Mouse (Mus musculus) retina, postnatal 7 days (tissue): ENCODE measurements at regions not wholly inside any gene's neighbourhood (a gene's known extent, or its start where the extent isn't known, plus 50 kb on each side); places are given as distances from the start of the nearest gene placed in this dataset.
"Not testable (repeated sequence)": the region's sequence is repeated elsewhere in the genome, so short reads cannot be mapped to it uniquely, and the experiment has no call there.

Experiments used
- DNase-seq: peaks from one replicate; pipeline ENCODE4 v3.0.0-alpha.2; 2012; ENCODE audit warnings: low read depth, low spot score

DNA sequence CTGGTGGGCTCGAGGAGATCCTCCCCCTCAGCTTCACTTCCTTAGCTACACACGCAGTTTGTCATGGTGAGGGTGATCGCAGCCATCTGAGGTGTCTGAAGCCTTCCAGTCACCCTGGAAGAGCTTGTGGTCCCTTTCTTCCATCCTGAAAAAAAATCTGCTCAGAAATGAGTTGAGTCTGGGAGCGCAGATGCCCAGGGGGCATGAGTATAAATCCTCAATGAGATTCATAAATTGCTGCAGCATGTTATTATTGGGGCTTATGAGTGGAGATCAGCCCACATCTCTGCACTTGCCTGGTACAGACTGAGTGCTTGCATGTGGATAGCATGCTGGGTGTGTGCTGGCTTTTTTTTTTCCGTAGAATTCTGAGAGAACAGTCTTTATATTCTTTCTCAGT is 247.6 kb downstream of the Enc1 start:
- DNase-seq: no peak

DNA sequence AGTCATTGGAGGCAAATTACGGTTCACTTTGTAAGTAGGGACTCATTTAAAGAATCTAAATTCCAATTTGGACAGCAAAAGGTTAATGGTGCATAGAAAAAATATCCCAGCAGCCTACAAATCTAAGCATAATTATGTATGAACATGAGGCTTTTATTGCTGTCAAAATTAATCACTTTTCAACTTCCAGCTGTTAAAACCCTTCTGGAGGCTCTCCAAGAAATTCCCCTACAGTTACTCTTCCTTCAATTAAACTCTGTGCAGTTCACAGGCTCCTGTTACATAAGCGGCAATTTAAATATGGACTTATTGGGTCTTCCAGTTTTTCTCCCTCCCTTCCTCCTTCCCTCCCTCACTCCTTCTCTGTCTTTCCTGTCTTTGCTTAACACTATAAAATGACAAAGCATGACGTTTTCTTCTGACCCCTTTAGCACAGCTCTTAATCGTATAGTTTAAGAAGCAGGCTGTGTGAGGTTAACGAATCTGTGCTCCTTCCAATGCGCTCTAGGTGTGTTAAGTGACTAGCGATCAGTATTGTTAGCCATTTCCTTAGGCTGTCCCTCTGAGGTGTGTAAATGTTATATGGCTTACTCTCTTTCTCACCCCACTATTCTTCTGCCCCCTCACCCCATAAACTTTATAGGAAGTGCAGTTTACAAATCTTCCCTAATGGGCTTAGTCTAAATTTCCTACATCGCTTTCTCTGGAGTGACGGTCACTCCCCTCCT is 247.0 kb downstream of the Enc1 start:
- no peak for DNase-seq

DNA sequence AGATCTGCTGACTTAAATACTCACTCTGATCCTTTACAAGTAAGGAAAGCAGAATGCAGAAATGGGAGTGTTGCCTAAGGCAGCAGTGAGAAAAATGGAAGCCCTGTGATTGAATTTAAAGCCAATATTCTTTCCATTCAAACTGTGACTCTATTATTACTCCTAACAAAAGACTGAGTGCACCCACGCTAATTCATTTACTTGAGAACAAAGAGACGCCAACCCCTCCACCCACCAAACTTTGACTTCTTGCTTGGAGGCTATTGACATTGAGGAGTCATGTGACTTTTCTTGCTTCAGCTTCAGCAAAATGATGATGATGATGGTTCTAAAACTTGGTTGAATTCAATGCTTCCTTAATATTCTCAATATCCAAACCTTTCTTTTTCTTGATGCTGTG is 245.6 kb downstream of the Enc1 start:
- no peak for DNase-seq

DNA sequence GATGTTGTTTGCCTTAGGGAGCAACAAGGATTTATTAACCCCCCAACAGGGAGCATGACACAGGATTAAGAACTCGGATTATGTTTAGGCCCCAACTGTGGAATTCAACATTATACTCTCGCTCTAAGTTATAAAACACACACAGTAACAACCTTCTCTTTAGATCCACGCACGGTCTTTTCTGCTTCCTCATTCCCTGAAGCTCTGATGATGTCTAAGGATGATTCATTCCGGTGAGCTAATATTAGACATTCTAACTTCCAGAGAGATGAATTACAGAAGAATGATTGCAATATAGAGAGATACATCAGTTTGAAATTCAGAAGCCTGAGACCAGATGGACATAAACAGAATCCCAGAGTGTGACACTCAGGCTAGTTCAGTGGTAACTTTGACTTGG is 245.0 kb downstream of the Enc1 start:
- no peak for DNase-seq

DNA sequence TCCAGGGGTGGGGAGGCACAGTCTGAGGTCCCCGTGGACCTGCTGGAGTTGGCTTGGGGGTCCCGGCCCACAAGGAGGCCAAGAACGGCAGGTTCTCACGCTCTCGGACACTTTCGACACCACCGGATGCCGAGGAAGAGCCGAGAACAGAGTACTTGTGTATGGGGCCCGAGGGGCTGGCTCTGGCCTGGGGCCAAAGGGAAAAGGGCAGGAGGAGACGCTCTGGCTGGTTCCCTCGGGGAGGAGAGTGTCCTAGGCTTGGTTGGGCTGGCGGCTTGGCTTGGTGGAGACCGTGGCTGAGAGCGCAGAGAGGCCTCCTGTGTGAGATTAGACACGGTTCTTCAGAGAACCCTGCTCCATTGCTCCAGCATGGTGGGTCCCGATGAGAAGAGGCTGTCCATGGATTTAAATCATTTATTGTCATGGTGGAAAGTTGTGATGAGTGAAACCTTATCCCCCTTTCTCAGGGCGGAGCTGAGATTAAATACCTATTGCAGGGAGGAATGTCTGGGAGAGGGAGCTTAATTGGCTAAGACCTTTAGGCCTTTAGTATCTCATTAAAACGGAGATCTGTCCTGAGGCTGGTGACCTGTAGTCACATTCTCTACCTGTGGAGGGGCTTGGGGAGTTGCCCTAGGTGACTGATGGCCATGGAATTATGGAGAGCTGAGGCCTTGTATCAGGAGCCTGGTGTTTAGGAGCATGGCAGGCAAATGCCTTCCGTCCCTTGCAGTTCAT is 244.1 kb downstream of the Enc1 start:
- DNase-seq: no peak

DNA sequence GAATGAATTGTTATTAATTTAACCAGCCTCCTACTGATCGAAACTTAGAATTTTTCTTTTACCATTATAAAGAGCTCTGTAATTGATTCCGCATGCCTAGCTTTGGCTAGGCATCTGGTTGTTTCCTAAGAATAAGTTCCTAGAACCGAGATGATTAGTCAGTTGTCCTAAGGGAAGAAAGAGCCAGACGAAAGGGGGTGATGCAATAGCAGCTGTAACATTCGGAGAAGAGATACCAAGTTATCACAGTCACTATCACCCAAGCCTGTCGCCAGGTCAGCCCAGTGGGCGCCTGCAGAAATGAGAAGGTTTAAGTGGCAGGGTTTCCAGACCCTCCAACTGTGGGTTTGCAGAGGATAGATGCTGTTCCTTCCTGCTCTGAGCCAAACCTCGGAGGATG is 242.8 kb downstream of the Enc1 start:
- no peak for DNase-seq

DNA sequence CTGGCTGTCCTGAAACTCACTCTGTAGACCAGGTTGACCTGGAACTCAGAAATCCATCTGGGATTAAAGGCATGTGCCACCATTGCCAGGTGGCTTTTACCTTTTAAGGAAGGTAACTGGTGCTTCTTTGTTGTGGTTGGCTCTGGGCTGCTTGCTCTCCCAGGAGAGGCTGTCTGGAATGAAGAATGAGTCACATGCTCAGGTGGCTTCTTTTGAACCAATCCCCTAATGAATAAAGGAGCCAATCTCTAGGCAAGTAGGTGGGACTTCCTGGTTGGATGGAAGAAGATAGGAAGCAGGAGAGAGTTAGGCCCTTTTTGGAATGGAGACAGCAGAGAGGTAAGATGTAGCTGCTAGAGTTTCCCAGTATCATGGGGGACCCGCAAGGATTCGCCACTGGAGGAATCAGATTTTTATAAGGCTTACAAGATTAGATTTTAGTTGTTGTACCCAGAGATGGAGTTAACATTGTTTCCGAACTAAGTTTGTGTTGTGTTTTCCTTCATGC is 241.6 kb downstream of the Enc1 start:
- DNase-seq: no peak

DNA sequence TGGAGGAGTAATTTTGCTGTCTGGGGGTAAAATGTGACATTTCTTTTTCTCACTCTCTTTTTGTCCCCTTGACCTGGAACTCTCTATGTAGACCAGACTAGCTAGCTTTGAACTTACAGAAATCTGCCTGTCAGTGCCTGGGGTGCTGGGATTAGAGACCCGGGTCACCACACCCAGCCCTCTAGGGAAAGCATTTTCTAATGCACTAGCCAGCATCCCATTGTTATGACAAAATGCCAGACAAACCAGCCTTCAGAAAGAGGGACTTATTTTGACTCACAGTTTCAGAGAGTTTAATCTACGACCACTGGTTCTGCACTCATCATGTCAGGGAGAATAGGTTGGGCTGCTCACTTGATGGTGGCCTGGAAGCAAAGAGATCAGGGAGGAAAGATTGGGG is 240.4 kb downstream of the Enc1 start:
- DNase-seq: no peak

DNA sequence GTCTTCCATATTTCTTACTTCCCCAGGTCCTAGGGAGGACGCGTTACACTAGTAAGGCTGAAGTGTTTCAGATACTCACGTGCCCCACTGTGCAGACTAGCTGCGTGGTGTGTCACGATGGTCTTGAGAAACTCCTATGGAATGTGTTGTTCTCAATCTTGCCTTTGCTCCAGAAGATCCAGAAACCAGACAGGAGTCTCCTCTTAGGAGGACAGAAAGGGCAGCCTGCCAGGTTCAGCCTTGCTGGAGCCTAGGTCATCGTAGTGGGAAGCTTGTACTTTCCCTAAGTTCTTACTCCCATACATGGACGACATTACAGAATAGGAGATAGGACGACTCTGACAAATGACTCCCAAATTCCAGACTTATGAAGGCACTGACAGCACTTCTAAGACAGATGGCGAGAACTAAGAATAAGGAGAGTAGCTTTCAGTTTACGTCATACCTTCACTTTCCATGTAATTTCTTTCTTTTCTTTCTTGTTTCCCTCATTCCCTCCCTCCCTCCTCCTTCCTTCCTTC is 238.2 kb downstream of the Enc1 start:
- no peak for DNase-seq

DNA sequence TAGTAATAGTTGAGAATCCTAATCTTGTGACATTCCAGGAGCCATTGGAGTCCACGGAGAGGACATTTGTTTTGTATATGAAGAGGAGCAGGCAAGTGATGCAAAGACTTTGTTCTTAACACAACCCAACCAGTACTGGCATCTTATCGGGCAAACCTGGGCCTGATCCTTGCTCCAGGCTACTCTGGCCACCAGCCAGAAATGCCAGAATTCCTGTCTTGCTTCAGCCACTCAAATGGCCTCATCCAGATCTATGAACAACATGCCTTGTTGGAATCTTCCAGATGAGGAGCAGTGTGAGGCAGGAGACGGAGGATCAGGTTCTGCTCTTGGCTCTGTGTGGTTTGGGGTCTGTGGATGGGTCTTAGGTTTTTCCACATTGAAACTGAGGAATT is 233.1 kb downstream of the Enc1 start:
- no peak for DNase-seq

DNA sequence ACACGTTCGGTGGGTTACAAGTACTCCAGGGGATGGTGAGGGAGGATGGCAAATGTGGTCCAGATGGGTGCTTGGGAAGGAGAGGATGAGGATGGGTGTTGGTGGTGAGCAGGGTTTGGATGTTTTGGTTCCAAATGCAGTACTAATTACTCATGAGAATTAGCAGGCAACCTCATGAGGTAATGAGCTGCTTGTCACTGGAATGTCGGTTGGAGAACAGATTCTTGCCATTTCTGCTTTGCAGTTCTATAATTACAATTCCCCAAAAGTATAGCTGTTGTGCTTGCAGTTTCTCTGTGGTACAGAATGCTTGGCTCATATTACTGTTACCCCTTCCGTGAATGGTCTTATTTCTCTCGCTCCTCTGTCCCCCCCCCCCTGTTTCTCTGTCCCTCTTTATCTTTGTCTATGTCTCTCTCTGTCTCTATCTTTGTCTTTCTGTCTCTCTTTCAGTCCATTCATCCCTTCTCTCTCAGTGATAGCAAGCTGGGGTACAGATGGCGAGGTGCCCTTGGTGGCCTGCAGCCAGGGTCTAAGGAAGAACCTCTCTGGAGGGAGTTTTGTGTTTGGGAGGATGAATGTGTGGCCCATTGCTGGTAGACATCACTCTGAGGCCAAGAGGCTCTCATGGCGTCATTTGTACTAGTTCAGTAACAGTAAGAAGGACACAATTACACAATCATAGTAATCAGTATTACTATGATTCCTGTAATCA is 232.5 kb downstream of the Enc1 start:
- DNase-seq: no peak

DNA sequence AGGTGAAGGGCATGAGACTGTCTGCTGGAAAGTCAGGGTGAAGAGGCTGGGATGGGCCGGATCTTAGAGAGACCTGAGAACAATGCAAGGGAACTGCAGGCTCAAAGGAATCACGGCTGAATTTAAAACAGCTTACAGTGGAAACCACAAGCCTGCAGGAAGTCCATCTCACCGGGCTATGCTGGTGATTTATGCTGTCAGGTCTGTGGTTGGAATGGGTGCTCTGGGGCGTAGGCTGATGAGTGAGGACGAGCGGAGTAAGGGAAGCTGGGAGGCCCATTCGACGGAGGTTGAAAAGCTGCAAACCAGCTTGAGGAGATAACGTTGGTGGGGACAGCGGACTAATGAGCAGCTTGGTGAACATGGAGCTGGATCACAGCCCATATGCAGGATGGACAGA is 229.1 kb downstream of the Enc1 start:
- no peak for DNase-seq

DNA sequence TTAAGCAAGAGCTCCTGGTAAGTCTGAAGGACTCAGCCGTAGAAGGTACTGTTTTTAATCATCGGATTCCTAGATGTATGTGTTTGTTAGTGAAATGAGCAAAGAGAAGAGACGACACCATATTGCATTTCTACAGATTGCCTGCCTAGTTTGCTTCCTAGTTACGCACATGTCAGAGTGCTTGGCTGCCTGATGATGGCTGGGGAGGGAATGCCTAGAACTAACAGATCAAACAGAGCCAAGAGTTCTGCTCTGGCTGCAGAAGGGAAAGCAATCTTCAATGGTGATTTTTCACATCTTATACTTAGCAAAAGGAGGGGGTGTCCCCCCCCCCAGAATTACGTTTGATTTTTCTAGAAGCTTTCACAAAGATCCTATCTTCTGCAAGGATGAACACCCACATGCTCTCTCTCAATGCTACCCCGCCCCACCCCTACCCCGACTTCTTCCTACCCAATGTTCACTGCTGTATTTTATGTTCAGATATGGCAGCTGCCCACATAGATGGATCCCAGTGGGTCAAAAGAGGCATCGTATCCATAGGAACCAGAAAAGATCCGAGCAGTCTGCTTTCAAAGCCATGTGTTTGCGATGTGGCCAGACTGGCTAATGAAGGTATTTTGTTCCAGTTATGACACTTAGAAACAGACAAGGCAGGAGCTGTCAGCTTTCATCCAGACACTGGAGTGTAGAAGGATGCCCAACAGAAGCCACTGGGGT is 228.1 kb downstream of the Enc1 start:
- DNase-seq: no peak

DNA sequence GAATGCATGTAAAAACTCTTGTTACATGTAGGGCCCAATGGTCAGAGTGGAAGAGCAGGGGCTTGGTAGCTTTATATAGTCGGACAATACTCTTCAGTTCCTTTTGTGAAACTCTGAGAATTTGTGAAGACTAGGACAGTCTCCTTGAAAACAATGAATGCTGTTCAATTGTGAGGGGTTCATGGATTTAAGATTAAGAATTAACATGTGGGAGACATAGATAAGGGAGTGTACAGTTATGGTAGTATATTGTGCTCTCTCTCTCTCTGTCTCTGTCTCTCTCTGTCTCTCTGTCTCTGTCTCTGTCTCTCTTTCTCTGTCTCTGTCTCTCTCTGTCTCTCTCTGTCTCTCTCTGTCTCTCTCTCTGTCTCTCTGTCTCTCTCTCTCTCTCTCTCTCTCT is 225.7 kb downstream of the Enc1 start:
- DNase-seq: not testable (repeated sequence)

DNA sequence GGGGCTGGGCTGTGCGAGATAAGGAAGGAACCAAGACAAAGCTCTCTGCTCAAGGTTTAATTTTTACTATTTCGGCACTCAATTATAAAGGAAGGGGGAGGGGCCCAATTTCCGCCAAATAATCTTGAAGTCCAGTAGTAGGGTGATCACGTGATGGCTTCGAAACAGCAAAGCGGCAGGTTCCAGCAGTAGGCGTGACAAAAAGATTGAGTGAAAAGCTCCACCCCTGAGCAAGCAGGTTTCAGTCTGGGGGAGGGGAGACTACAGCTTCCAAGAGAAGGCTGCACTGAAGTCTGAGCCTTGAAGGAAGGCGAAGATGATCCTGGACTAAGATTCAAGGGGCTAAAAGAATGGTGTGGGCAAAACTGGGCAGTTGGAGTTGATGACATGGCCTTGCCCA is 222.9 kb downstream of the Enc1 start:
- DNase-seq: no peak

DNA sequence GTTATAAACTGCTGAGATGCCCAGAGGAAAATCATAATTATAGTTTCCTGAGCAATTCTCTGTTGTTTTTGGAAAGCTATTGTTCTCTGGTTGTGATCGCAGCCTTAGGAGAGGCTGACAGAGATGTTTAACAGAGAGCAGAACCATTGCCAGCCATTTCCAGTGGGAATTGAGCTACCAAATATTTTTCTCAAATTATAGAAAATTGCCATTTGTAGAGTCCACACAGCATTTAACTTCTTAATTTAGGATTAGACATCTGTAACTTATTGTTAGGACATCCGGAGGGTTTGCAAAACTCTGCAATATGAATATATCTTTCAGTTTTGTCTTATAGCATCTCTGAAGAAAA is 222.0 kb downstream of the Enc1 start:
- DNase-seq: no peak

DNA sequence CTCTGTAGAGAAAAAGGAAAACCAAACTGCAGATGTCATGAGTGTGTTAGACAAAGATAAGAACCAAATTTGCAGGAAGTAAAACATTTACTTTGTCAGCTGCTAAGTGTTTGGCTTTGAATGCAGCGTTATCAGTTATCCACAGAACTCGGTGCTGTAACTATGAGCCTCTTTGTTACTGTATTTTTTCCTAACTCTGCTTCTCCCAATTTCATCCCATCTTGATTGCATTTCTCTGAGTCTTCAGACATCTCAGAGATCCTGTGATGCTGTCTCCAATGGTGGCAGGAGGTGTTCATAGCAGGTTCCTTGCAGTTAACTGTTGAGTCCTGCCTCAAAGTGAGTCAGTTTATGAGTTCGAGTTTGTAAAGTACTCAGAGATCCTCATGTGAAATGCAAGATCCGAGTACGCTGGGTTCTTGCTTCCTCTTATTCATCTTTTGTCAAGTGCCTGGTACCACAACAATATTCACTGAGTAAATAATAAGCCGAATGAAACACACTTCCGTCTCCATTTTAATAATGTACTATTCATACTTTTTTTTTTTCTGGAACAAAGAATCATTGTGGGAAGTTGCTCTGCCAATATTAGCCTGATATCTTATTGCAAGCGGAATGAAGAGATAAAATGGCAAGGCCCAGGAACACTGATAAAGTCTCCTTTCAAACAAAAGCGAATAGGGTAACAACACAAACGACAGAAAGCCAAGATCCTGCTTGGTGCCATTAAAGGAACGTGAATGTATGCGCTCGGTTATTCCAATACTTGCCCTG is 221.4 kb downstream of the Enc1 start:
- DNase-seq: no peak

DNA sequence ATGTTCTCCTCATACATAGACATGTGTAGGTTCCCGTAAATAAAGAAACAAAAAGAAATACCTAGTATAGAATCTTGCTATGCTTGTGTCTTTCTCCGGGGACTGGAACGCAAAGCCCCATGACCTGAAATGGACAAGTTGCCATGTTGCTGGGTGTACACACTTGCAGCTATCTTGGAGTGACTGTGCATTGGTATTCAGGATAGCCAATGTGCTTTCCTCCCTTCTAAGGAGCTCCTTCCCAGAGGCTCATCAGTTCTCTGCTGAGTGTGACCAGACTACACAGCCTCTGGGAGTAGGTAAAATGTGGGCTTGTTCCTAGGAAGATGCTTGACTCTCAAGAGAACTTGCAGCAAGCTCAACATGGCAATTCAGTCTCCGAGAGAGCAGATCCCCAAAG is 220.3 kb downstream of the Enc1 start:
- DNase-seq: no peak

DNA sequence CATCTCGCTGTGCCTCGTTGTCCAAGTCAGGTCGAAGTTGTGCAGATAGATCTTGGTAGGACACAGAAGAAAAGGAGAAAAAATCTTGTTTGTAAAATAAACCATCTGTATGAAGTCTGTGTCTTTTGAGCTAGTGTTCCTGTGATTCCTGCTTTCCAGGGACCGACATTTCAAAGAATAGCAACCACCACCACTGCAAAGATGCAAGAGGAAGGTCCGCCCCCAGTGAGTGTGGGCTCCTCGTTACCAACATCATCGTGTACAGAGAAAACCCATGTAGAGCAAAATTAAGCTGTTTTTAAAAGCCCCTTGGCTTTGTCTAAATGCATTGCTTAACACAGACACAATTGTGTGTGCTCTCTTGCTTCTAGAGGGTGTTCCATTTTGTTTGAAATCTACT is 218.2 kb downstream of the Enc1 start:
- DNase-seq: no peak

DNA sequence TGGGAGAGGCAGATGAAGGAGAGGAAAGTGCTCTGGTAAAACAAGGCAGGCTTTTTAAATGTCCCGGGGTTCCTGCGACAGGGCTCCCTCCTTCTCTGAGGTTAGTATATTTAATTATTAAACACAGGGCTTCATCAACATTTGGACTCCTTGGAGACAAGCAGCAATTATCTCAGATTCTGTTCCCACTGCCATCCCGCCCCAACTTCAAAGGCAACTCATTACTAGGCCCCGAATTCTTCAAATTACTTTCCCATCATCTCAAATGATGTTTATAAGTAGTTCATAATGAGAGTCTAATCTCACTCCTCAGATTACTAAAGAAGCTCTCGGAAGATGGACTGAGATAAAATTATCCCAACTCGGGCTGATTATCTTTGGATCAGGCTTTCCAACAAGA is 215.1 kb downstream of the Enc1 start:
- no peak for DNase-seq

DNA sequence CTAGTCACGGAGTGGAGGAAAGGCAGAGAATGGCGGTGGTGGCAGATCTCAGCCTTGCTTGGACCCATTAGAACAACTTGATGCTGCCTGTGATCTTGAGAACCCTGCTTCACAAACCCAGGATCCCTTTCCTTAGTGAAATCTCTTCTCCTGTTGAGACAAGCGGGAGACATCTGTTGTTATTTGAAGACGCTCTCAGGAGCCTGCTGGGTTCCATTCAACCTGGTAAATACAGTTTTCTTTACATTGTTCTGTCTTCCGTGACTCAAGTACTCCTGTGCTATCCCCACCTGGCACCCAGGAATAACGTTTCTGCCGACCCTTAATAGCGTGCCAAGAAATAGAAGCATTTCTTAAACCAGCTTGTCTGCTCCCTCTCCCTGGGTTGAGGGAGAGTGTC is 213.8 kb downstream of the Enc1 start:
- no peak for DNase-seq
